Mouse (Mus musculus) limb, embryonic 14.5 days (tissue): ENCODE data around the gene Grap2. TPM values are rescaled to one million over a fixed set of nuclear protein-coding genes. Genes with fewer than 3 reads are reported as not detected.
A peak's percentile ranks its signal among the peaks of the same experiment; 100 is the strongest.

ENCODE experiments used
- ATAC-seq: fragments of 200-750 bp; cut with Nextera tagmentation; 2 replicates; pipeline ENCODE4 v1.8.0; 2017; ENCODE audit warnings: low read depth, moderate number of reproducible peaks, moderate TSS enrichment; ENCODE audit not compliant: low FRiP score
- DNase-seq: peaks from one replicate; pipeline ENCODE4 v3.0.0-alpha.2; 2015; ENCODE audit warnings: low spot score
- H3K27ac ChIP-seq: fragments of 300-500 bp; sonication (generic); replicated peaks from 2 replicates; pipeline ENCODE4 v1.5.1; 2014; ENCODE audit warnings: low read depth, mild to moderate bottlenecking, low read length, moderate library complexity, mixed read lengths
- H3K27me3 ChIP-seq: fragments of 300-500 bp; sonication (generic); 2 replicates; pipeline ENCODE4 v1.6.1; 2014; ENCODE audit warnings: low read length, mixed read lengths; ENCODE audit not compliant: control insufficient read depth, insufficient read depth
- H3K36me3 ChIP-seq: fragments of 300-500 bp; sonication (generic); 2 replicates; pipeline ENCODE4 v1.6.1; 2014; ENCODE audit warnings: mild to moderate bottlenecking, low read length, moderate library complexity, mixed read lengths; ENCODE audit not compliant: control insufficient read depth, insufficient read depth
- H3K4me1 ChIP-seq: fragments of 300-500 bp; sonication (generic); 2 replicates; pipeline ENCODE4 v1.6.1; 2014; ENCODE audit warnings: antibody characterized with exemption, low read length, mixed read lengths; ENCODE audit not compliant: control insufficient read depth, insufficient read depth
- H3K4me2 ChIP-seq: fragments of 300-500 bp; sonication (generic); replicated peaks from 2 replicates; pipeline ENCODE4 v1.6.1; 2014; ENCODE audit warnings: low read depth, mild to moderate bottlenecking, low read length, moderate library complexity; ENCODE audit not compliant: severe bottlenecking
- H3K4me3 ChIP-seq: fragments of 300-500 bp; sonication (generic); replicated peaks from 2 replicates; pipeline ENCODE4 v1.5.1; 2014; ENCODE audit warnings: low read length
- H3K9ac ChIP-seq: fragments of 300-500 bp; sonication (generic); 2 replicates; pipeline ENCODE4 v1.6.1; 2014; ENCODE audit warnings: mild to moderate bottlenecking, low read depth, low read length, moderate library complexity; ENCODE audit not compliant: severe bottlenecking
- H3K9me3 ChIP-seq: fragments of 300-500 bp; sonication (generic); 2 replicates; pipeline ENCODE4 v1.6.1; 2016; ENCODE audit warnings: low read length; ENCODE audit not compliant: control insufficient read depth
- POLR2A ChIP-seq: fragments of 200-500 bp; IDR thresholded peaks from 2 replicates; pipeline ENCODE4 v1.8.0; 2012; ENCODE audit warnings: inconsistent platforms, mild to moderate bottlenecking, moderate library complexity, borderline replicate concordance; ENCODE audit not compliant: insufficient read depth, insufficient read length; ENCODE audit errors: extremely low read depth
- WGBS: fragments of 180-500 bp; shearing (Covaris S2); extraction: QIAGEN DNeasy Blood & Tissue Kit; methylation state at CpG from one replicate; pipeline ENCODE4 v1.1.7; 2014; 5-methylcytosine and 5-hydroxymethylcytosine counted together
- microRNA-seq: library from miRNA; unstranded; fragments of <30 nt; microRNA quantifications from one replicate; pipeline ENCODE4, GENCODE M21; 2016
- polyA plus RNA-seq, 2 experiments: library from polyadenylated mRNA; depleted of rRNA in 1 of 2; stranded (reverse) in 1 of 2; unstranded in 1 of 2; fragments of >200 nt; fragmentation: Nextera tagmentation in 1 of 2; extraction: Ambion mirVana in 1 of 2; gene quantifications; 2 replicates each; pipeline versions ENCODE4 v1.2.1 to v1.2.3; 2012 to 2014

The Grap2 gene
- polyA plus RNA-seq, 2 experiments: 0.36 to 1.2 TPM

DNA sequence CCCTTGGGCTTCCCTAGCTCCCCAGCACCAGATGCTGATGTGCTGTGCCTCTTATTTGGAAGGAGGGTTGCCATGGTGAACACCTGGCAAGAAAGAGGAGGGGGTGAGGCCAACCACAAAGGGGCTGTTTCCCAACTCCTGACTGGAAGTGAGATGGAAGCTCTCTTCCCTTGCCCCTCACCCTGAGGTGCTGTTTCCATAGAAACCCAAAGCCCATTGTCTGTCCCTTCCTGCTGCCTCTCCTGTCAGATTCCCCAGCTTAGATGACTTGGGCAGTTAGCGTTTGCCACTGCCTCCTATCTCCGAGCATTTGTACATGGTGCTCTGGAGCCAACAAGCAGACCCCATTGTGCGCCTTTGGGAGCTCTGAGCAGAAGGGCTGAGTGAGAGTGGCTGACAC is 121.1 kb downstream of the Grap2 start:
- Histone ChIP-seq H3K4me1 (peaks cover 10% of the 10 kb centered on the region), H3K27ac (no peak overlapping the region), H3K9ac (0 out of 2 replicates have a peak overlapping the region, but pooled peaks have one; percentile 12), H3K27me3 (no peaks in the 10 kb centered on the region), H3K9me3 (no peaks in the 10 kb centered on the region), H3K4me2 (no peak overlapping the region), H3K36me3 (no peaks in the 10 kb centered on the region), H3K4me3 (no peak overlapping the region)
- TF ChIP-seq POLR2A: no peak
- WGBS: 53% methylated on average over 3 of the region's 3 CpGs
- ATAC-seq (no peak), DNase-seq (no peak)

DNA sequence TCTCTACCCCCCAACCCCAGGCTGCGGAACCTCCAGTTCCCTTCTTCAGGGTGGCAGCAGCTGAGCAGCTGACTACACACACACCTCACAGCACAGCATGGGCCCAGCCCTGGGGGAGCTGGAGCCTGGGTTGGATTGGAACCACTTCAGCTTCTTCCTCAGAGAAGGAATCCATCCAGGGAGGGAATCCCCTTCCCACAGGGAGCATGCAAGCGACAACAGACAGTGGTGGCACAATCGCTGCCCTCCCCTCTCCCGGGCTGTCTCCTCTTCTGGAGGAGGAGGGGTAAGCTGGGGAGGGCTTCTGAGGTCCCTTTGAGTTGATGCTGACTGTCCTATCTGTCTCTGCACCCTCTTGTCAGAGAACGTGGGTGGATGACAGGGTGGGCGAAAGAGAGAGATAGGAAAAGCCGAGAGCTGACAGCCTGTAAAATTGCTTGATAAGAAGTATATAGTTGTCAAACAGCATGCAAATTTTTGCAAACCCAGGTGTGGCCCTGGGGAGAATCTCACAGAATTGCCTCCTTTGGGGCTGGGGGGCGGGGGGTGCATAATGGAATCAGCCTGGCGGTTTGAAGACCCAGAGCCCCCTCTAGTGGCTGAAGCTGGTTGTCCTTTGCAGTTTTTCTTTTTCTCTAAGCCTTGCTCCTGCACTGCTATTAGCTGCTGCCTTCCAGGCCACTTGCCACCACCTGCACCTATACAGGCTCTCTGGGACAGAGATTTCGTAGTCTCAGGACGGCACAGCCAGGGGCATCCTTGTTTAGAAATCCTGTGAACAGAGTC is 121.9 kb downstream of the Grap2 start:
- H3K9me3 ChIP-seq: no peaks in the 10 kb centered on the region
- DNase-seq (peak; percentile 80), ATAC-seq (0 out of 2 replicates have a peak, but pooled peaks have one; percentile 26)
- H3K4me1 ChIP-seq: peaks cover 10% of the 10 kb centered on the region
- no peak overlapping the region for H3K4me3 ChIP-seq
- H3K4me2 ChIP-seq: no peak overlapping the region
- no peaks in the 10 kb centered on the region for H3K36me3 ChIP-seq
- 19% methylated on average over 11 of the region's 11 CpGs for WGBS
- 0 out of 2 replicates have a peak overlapping the region, but pooled peaks have one; percentile 12 for H3K9ac ChIP-seq
- no peak for TF ChIP-seq POLR2A
- no peak overlapping the region for H3K27ac ChIP-seq
- no peaks in the 10 kb centered on the region for H3K27me3 ChIP-seq

DNA sequence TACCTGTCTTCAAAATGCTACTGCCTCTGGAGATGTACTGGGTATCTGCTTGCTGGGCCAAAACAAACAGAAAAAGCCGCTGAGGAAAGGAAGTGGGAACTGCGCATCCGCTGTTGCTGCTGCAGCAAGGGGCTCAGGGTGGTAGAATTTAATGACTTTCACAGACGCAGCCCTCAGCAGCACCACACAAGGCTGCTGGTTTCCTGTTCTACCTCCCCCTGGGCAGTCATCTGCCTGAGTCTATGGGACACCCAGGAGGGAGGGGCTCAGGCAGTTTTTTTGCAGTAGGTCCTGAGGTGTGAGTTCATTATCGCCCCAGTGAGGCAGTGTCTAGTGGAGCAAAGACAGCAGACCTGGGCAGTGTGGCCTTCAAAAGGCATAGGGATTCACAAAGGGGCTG is 125.2 kb downstream of the Grap2 start:
- Histone ChIP-seq H3K4me1 (peaks cover 10% of the 10 kb centered on the region), H3K9me3 (no peaks in the 10 kb centered on the region), H3K4me3 (no peak overlapping the region), H3K4me2 (no peak overlapping the region), H3K27ac (0 out of 2 replicates have a peak overlapping the region, but pooled peaks have one; percentile 14), H3K9ac (peak overlapping the region; percentile 16; the same call in 1 of the 2 replicates), H3K36me3 (no peaks in the 10 kb centered on the region), H3K27me3 (no peaks in the 10 kb centered on the region)
- no peak for TF ChIP-seq POLR2A
- ATAC-seq (no peak), DNase-seq (no peak)
- WGBS: 13% methylated on average over 5 of the region's 5 CpGs

- TF ChIP-seq POLR2A: no peak
- DNase-seq (no peak), ATAC-seq (no peak)
- Histone ChIP-seq H3K4me1 (peaks cover 15% of the 10 kb centered on the region), H3K9me3 (no peaks in the 10 kb centered on the region), H3K4me3 (no peak overlapping the region), H3K4me2 (no peak overlapping the region), H3K27me3 (no peaks in the 10 kb centered on the region), H3K27ac (no peak overlapping the region), H3K9ac (no peak overlapping the region), H3K36me3 (no peaks in the 10 kb centered on the region)
- WGBS: 63% methylated on average over 8 of the region's 8 CpGs
Measured at GRCm38 (mm10) chr15:80701481-80702257, 129.3 kb downstream of the Grap2 start.

Small RNA genes lying within 50 kb of the gene (microRNA-seq; reads per million reads assigned to microRNA genes)
- not detected for gene Mir6957

Other genes starting within 250 kb of the Grap2 start
- gene Enthd1, start 7.4 kb upstream of the Grap2 start, polyA plus RNA-seq (2012; rRNA removed): 0.04 TPM in 2 replicates
- gene Enthd1, start 7.4 kb upstream of the Grap2 start, polyA plus RNA-seq (2014; fragmentation: Nextera tagmentation; extraction: Ambion mirVana): not detected in 2 replicates
- gene Fam83f, start 99.3 kb downstream of the Grap2 start, polyA plus RNA-seq (2012; rRNA removed): 1.6 and 1.7 TPM in 2 replicates
- gene Fam83f, start 99.3 kb downstream of the Grap2 start, polyA plus RNA-seq (2014; fragmentation: Nextera tagmentation; extraction: Ambion mirVana): 2.6 and 3.7 TPM in 2 replicates
- gene Tnrc6b, start 138.7 kb downstream of the Grap2 start, polyA plus RNA-seq (2012; rRNA removed): 12.5 and 14.0 TPM in 2 replicates
- gene Tnrc6b, start 138.7 kb downstream of the Grap2 start, polyA plus RNA-seq (2014; fragmentation: Nextera tagmentation; extraction: Ambion mirVana): 15.8 and 19.4 TPM in 2 replicates